Mouse (Mus musculus) heart, postnatal 4 days (tissue): ENCODE measurements at regions not wholly inside any gene's neighbourhood (a gene's known extent, or its start where the extent isn't known, plus 50 kb on each side); places are given as distances from the start of the nearest gene placed in this dataset.
A peak's percentile ranks its signal among the peaks of the same experiment; 100 is the strongest.

Experiments
- DNase-seq: peaks from one replicate; pipeline ENCODE4 v3.0.0; 2021

DNA sequence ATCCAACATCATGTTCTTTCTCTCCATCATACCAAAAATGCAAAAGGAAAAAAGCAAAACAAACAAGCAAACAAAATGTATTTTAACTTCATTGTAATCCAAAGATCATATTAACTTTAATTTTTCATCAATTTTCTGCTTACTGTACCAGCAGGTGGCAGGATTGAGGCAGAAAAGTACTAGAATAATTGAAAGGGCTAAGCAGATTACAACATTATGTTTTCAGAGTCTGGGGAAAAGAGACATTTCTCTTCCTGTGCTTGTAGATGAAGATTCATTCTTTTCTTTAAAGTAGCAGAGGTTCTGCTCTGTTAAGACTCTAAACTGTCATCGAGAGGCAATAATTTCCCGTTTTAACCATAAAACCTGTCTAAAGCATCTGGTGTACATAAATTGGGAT lies 394.7 kb upstream of the Slitrk6 start:
- DNase-seq: peak; percentile 15

DNA sequence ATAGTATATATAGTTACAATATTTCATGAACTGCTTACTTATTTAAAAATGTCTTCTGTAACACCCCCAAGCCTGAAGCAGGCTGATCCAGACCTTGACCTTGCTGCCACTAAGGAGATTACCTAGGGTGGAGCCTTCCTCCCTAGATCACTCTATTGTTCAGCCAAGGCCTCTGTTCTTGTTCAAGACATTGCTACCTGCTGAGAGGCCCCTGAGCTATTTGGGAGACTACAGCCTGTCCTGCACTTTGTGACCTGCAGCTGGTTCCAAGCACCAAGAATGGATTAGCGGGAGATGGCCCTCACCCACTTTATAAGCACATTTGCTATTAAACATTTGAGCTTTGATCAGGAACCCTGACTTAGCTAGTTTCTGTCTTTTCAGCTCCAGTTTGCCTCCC lies 361.7 kb upstream of the Slitrk6 start:
- no peak for DNase-seq

DNA sequence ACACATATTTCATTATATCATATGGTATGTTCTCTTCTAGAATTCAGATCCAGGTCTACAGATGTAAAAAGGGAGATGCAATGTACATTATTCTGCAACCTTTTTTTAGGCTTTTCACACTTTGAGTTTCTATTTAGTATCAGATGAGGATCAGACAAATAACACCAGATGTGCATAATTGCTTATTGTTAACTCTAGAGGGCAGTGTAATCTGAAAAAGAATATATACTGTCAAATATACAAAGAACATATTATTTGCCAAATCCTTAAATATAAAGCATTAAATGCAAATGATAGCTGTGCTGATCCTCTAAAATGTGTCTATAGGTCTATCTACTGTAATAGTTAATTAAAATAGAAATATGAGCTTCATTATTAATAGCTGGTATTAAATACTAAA lies 348.6 kb upstream of the Slitrk6 start:
- DNase-seq: no peak

DNA sequence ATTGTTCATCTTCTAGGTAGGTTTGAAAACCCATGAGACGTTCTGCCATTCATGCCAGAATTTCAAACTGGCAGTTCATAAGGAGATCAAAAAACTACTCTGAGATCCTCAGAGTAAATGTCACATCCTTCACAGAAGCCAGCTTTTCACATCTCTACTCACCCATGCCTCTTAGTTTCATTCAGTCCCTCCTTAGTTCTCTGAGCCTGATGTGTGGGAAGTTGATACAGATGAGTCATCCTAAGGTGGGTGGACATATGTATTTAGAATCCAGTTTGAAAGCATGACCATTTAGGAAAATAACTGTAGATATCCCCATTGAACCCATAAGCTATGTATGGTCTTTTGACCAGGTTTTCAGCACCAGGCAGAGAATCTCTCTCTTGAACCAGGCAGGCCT lies 345.3 kb upstream of the Slitrk6 start:
- DNase-seq: no peak

DNA sequence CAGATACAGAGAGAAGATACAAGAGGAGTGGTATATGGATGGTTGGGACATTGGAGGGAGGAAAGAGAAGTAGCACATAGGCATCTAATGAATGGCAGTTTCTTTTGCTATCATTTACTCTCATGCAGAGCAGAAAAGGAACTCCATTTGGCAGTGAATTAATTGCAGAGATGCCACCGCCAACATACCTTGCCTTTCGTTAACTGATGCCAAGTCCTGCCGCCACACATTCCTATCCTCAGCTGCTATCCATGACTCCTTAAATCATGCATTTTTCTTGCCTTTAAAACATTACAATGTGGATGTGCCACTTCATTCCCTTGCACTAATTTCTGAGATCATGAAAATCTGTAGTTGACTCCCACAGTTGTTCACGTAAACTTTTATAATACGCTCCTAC lies 341.3 kb upstream of the Slitrk6 start:
- DNase-seq: no peak

DNA sequence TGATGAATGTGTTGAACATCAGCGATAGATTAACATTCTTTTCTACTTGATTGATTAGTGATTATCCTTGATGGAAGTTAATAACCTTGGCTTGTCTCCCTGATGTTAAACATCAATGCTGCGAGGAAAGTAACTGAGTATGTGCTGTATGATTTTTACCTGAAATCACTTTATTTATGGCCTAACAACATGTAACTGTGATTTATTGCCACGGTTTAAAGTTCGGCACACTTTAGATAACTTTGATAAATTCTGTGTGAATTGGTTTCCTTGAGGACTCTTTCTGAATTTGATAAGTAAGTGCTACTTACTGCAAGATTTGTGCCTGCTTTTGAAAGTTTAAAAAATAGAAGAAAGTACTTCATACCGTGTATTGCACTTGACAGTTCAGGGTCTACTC lies 319.6 kb upstream of the Slitrk6 start:
- DNase-seq: no peak

DNA sequence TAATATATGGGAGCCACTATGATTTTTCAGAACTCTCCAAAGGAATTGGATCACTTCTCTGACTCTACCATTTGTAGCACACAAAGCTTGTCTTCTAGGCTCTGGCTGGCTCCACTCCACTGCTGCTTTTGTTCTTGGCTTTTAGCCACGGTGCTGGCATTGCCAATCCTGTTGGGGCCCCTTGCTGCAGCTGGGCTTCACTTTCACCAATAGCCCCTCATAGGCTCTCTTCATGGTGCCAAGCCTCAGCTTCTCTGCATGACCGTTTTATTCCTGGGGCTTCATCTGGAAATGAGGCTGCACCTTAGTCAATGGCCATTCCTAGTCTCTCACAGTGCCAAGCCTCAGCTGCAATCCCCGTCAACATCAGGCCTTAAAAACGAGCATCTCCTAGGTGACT lies 318.6 kb upstream of the Slitrk6 start:
- DNase-seq: no peak
